Mouse (Mus musculus) CH12.LX (cell line): ENCODE measurements around the gene Bcas3. TPM values are rescaled to one million over a fixed set of nuclear protein-coding genes. Genes with fewer than 3 reads are reported as not detected.

Source experiments
- DNase-seq: peaks from one replicate; pipeline ENCODE4 v3.0.0-alpha.2; 2013; ENCODE audit errors: extremely low read depth
- H3K27ac ChIP-seq: 2 replicates; pipeline ENCODE4 v1.5.1; 2012; ENCODE audit warnings: low read depth, mild to moderate bottlenecking, control low read depth, moderate library complexity; ENCODE audit not compliant: insufficient read depth
- H3K27me3 ChIP-seq: replicated peaks from 2 replicates; pipeline ENCODE3; 2012; ENCODE audit warnings: inconsistent platforms
- H3K36me3 ChIP-seq, 2 experiments: replicated peaks in 1 of 2; 2 replicates each; pipeline versions ENCODE3 to v1.6.1; 2012; ENCODE audit warnings: inconsistent platforms in 1 of 2, low read length in 1 of 2, mild to moderate bottlenecking in 1 of 2, mixed read lengths in 1 of 2, moderate library complexity in 1 of 2; ENCODE audit not compliant: control insufficient read depth in 1 of 2, insufficient read depth in 1 of 2
- H3K4me1 ChIP-seq, 2 experiments: 2 replicates each; pipeline ENCODE4 v1.6.1; 2012; ENCODE audit warnings: inconsistent platforms in 1 of 2, moderate library complexity in 1 of 2; ENCODE audit not compliant: insufficient read depth in 2 of 2, control insufficient read depth in 1 of 2
- H3K4me2 ChIP-seq: 2 replicates; pipeline ENCODE4 v1.6.1; 2012; ENCODE audit warnings: low read depth, mild to moderate bottlenecking, control low read depth; ENCODE audit not compliant: poor library complexity, insufficient read depth, severe bottlenecking
- H3K4me3 ChIP-seq, 3 experiments: fragments of 150-350 bp in 1 of 3; sonication (generic) in 1 of 3; replicated peaks in 1 of 3; 2 replicates each; pipeline versions ENCODE3 to v1.5.1; 2011 to 2012; ENCODE audit warnings: low read depth in 2 of 3, low read length in 2 of 3, mild to moderate bottlenecking in 2 of 3, moderate library complexity in 2 of 3, control low read depth in 1 of 3, improper control_type of control experiment in 1 of 3, inconsistent platforms in 1 of 3, mixed read lengths in 1 of 3; ENCODE audit not compliant: poor library complexity in 1 of 3
- H3K79me2 ChIP-seq: replicated peaks from 2 replicates; pipeline ENCODE4 v1.6.1; 2012; ENCODE audit warnings: mild to moderate bottlenecking, moderate library complexity; ENCODE audit not compliant: control insufficient read depth, poor library complexity, insufficient read depth, severe bottlenecking; ENCODE audit errors: extremely low read depth
- H3K9ac ChIP-seq: 2 replicates; pipeline ENCODE4 v1.6.1; 2012; ENCODE audit warnings: low read depth, mild to moderate bottlenecking, control low read depth, moderate library complexity; ENCODE audit not compliant: insufficient read depth
- H3K9me3 ChIP-seq: replicated peaks from 2 replicates; pipeline ENCODE3; 2012; ENCODE audit warnings: low read length, inconsistent platforms, mixed read lengths
- CHD1 ChIP-seq: IDR thresholded peaks from 2 replicates; pipeline ENCODE4 v1.6.1; 2012; ENCODE audit warnings: low read depth, low read length, improper control_type of control experiment, inconsistent platforms
- CHD2 ChIP-seq: IDR thresholded peaks from 2 replicates; pipeline ENCODE4 v1.6.1; 2011; ENCODE audit warnings: low read length, improper control_type of control experiment
- E2F4 ChIP-seq: IDR thresholded peaks from 2 replicates; pipeline ENCODE4 v1.6.1; 2011; ENCODE audit warnings: low read depth, low read length, improper control_type of control experiment; ENCODE audit not compliant: insufficient replicate concordance
- GABPA ChIP-seq: IDR thresholded peaks from 2 replicates; pipeline ENCODE4 v1.6.1; 2012; ENCODE audit warnings: low read depth, low read length, improper control_type of control experiment, inconsistent platforms; ENCODE audit not compliant: insufficient replicate concordance
- IRF4 ChIP-seq: IDR thresholded peaks from 2 replicates; pipeline ENCODE4 v1.6.1; 2014; ENCODE audit warnings: low read depth, mild to moderate bottlenecking, inconsistent platforms, low read length, improper control_type of control experiment
- JUN ChIP-seq: IDR thresholded peaks from 2 replicates; pipeline ENCODE4 v1.6.1; 2011; ENCODE audit warnings: low read depth, mild to moderate bottlenecking, low read length, improper control_type of control experiment, moderate library complexity; ENCODE audit not compliant: insufficient read depth
- MAFK ChIP-seq: IDR thresholded peaks from 2 replicates; pipeline ENCODE4 v1.6.1; 2011; ENCODE audit warnings: low read length, improper control_type of control experiment; ENCODE audit not compliant: insufficient replicate concordance
- MEF2A ChIP-seq: IDR thresholded peaks from 2 replicates; pipeline ENCODE4 v1.6.1; 2014; ENCODE audit warnings: low read depth, mild to moderate bottlenecking, inconsistent platforms, low read length, improper control_type of control experiment, borderline replicate concordance
- MXI1 ChIP-seq: IDR thresholded peaks from 2 replicates; pipeline ENCODE4 v1.6.1; 2011; ENCODE audit warnings: mild to moderate bottlenecking, low read depth, low read length, improper control_type of control experiment
- MYC ChIP-seq: IDR thresholded peaks from 2 replicates; pipeline ENCODE4 v1.6.1; 2011; ENCODE audit warnings: low read depth, mild to moderate bottlenecking, improper control_type of control experiment, low read length
- PAX5 ChIP-seq: IDR thresholded peaks from 2 replicates; pipeline ENCODE4 v1.6.1; 2012; ENCODE audit warnings: low read length, inconsistent platforms, mixed read lengths
- POLR2A ChIP-seq: IDR thresholded peaks from 2 replicates; pipeline ENCODE4 v1.6.1; 2011; ENCODE audit warnings: low read depth, mild to moderate bottlenecking, improper control_type of control experiment, low read length
- POLR2AphosphoS2 ChIP-seq: IDR thresholded peaks from 2 replicates; pipeline ENCODE4 v1.6.1; 2011; ENCODE audit warnings: low read depth, low read length, improper control_type of control experiment
- RAD21 ChIP-seq: IDR thresholded peaks from 2 replicates; pipeline ENCODE4 v1.6.1; 2011; ENCODE audit warnings: low read depth, mild to moderate bottlenecking, low read length, improper control_type of control experiment, moderate library complexity
- RCOR1 ChIP-seq: conservative IDR thresholded peaks from 2 replicates; pipeline ENCODE4 v1.6.1; 2012; ENCODE audit warnings: low read depth, mild to moderate bottlenecking, inconsistent platforms, low read length, improper control_type of control experiment
- SIN3A ChIP-seq: IDR thresholded peaks from 2 replicates; pipeline ENCODE4 v1.6.1; 2012; ENCODE audit warnings: low read length, improper control_type of control experiment, inconsistent platforms
- TBP ChIP-seq: conservative IDR thresholded peaks from 2 replicates; pipeline ENCODE4 v1.6.1; 2011; ENCODE audit warnings: low read depth, low read length, improper control_type of control experiment
- TCF12 ChIP-seq: IDR thresholded peaks from 2 replicates; pipeline ENCODE4 v1.6.1; 2014; ENCODE audit warnings: low read depth, mild to moderate bottlenecking, inconsistent platforms, low read length, improper control_type of control experiment
- UBTF ChIP-seq: IDR thresholded peaks from 2 replicates; pipeline ENCODE4 v1.6.1; 2012; ENCODE audit warnings: low read depth, mild to moderate bottlenecking, inconsistent platforms, low read length, improper control_type of control experiment, moderate library complexity
- USF1 ChIP-seq: IDR thresholded peaks from 2 replicates; pipeline ENCODE4 v1.6.1; 2014; ENCODE audit warnings: low read depth, mild to moderate bottlenecking, inconsistent platforms, low read length, improper control_type of control experiment
- ZNF384 ChIP-seq: IDR thresholded peaks from 2 replicates; pipeline ENCODE4 v1.6.1; 2012; ENCODE audit warnings: low read depth, low read length, improper control_type of control experiment, inconsistent platforms
- dilution Hi-C: fragments of 300-500 bp; cut with MboI; formaldehyde crosslinking; loops from 2 replicates; pipeline ENCODE4 v1.14.3; 2020; ENCODE audit warnings: low sequenced_read_pairs; ENCODE audit not compliant: extremely low pct_unique_long_range_greater_than_20kb, extremely low pct_ligation_motif_present
- in situ Hi-C: fragments of 300-500 bp; cut with MboI; formaldehyde crosslinking; loops from 3 replicates; pipeline ENCODE4 v1.14.3; 2019; ENCODE audit warnings: low sequenced_read_pairs, low pct_ligation_motif_present, low pct_unique_long_range_greater_than_20kb, mixed read lengths
- polyA plus RNA-seq: library from polyadenylated mRNA; unstranded; fragments of >175 nt; gene quantifications from 2 replicates; pipeline ENCODE4 v1.2.1, GENCODE M21; 2012; ENCODE audit warnings: low read depth; ENCODE audit not compliant: insufficient read length
- total RNA-seq, 2 experiments: library from RNA; depleted of rRNA; stranded (reverse); fragments of 300-350 nt in 1 of 2; fragments of >200 nt in 1 of 2; gene quantifications; 2 replicates each; pipeline ENCODE4 v1.2.3; 2012 to 2014

The Bcas3 gene
- total and polyA plus RNA-seq, 3 experiments, result 8.2 to 21.3 (median 9.7) TPM

DNA sequence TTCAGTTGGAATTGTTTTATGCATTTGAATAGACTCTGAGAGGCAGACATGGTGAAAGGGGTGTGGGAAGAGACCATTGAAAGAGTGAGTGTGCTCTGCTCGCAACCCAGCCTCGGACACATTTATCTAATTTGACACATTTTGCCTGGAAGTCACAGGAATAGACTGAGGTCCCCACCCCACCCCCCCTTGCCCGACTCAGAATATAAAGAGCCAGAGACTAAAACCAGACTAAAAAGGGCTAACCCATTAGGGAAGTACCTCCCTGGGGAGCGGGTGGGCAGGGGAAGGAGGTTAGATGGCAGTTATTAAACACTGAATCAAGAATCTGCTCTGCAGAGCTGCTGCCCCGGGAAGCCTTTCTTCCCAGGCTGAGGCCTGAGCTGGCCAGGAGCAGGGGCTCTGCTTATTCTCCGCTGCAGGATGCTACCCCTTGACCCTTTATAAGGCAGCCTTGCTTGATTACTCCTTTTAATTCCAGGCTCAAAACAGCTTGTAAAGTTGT lies 367.4 kb downstream of the Bcas3 start:
- no peaks in the 10 kb centered on the region for H3K9me3 ChIP-seq
- no peaks in the 10 kb centered on the region for H3K27me3 ChIP-seq
- H3K4me1 ChIP-seq, result peaks cover 0 to 4% of the 10 kb centered on the region in 2 experiments; a peak in 1 of 4 replicates
- dilution Hi-C loops, result no loop called here
- H3K36me3 ChIP-seq, result no peaks in the 10 kb centered on the region
- DNase-seq, result no peak
- no peak overlapping the region for H3K4me2 ChIP-seq
- H3K27ac ChIP-seq, result no peak overlapping the region
- no peak overlapping the region for H3K9ac ChIP-seq
- H3K4me3 ChIP-seq, result no peak overlapping the region
- H3K79me2 ChIP-seq, result no peaks in the 10 kb centered on the region
- TF ChIP-seq TCF12 (no peak), POLR2AphosphoS2 (no peak), USF1 (no peak), PAX5 (no peak), MYC (no peak), E2F4 (no peak), RCOR1 (no peak), CHD1 (no peak), IRF4 (no peak), TBP (no peak), UBTF (no peak)
- in situ Hi-C loops, result no loop called here

DNA sequence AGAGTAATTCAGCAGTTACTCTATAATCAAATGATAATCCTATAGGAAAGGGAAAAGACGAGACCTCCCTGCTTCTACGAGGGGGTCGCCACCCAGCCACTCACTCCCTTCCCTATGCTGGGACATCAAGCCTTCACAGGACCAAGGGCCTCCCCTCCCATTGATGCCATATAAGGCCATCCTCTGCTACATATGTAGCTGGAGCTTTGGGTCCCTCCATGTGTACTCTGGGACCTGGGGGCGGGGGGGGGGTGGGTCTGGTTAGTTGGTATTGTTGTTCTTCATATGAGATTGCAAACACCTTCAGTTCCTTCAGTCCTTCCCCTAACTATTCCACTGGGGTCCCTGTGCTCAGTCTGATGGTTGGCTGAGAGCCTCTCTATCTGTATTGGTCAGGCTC lies 369.0 kb downstream of the Bcas3 start:
- in situ Hi-C loops, result no loop called here
- no peaks in the 10 kb centered on the region for H3K36me3 ChIP-seq
- no peaks in the 10 kb centered on the region for H3K9me3 ChIP-seq
- no peaks in the 10 kb centered on the region for H3K79me2 ChIP-seq
- H3K9ac ChIP-seq, result no peak overlapping the region
- H3K4me3 ChIP-seq, result no peak overlapping the region
- H3K4me2 ChIP-seq, result no peak overlapping the region
- no peak overlapping the region for H3K27ac ChIP-seq
- TF ChIP-seq RAD21 (no peak), MAFK (no peak)
- TF ChIP-seq, all 38 proteins: peak for 0
- no peaks in the 10 kb centered on the region for H3K27me3 ChIP-seq
- H3K4me1 ChIP-seq, result peaks cover 0 to 4% of the 10 kb centered on the region in 2 experiments; a peak in 1 of 4 replicates
- DNase-seq, result no peak
- dilution Hi-C loops, result no loop called here

- dilution Hi-C loops, result no loop called here
- in situ Hi-C loops, result no loop called here
- Histone ChIP-seq H3K4me1 (peaks cover 0 to 4% of the 10 kb centered on the region in 2 experiments; a peak in 1 of 4 replicates), H3K36me3 (no peaks in the 10 kb centered on the region), H3K9me3 (no peaks in the 10 kb centered on the region), H3K4me3 (no peak overlapping the region), H3K27ac (no peak overlapping the region), H3K9ac (no peak overlapping the region), H3K4me2 (no peak overlapping the region), H3K79me2 (no peaks in the 10 kb centered on the region), H3K27me3 (no peaks in the 10 kb centered on the region)
- TF ChIP-seq CHD2, result no peak
- TF ChIP-seq PAX5, result no peak
- TF ChIP-seq MYC, result no peak
- no peak for TF ChIP-seq POLR2A
- no peak for TF ChIP-seq JUN
- no peak for TF ChIP-seq RAD21
- no peak for TF ChIP-seq MEF2A
- TF ChIP-seq GABPA, result no peak
- TF ChIP-seq ZNF384, result no peak
- no peak for TF ChIP-seq MXI1
- no peak for TF ChIP-seq SIN3A
- no peak for DNase-seq
Measured at GRCm38 (mm10) chr11:85724159-85724558, 371.2 kb downstream of the Bcas3 start.
